Mouse (Mus musculus) T-helper 17 cell (primary cell): ENCODE results near the gene Scgb1a1.

Experiments
- in situ Hi-C, 2 experiments: fragments of 300-600 bp; cut with MboI, MseI; formaldehyde crosslinking; loops; 1 replicate in 1 of 2; 2 replicates in 1 of 2; pipeline ENCODE4 v1.15.1; 2025; ENCODE audit warnings: high pct_unique_total_duplicates in 2 of 2

Gene Scgb1a1

DNA sequence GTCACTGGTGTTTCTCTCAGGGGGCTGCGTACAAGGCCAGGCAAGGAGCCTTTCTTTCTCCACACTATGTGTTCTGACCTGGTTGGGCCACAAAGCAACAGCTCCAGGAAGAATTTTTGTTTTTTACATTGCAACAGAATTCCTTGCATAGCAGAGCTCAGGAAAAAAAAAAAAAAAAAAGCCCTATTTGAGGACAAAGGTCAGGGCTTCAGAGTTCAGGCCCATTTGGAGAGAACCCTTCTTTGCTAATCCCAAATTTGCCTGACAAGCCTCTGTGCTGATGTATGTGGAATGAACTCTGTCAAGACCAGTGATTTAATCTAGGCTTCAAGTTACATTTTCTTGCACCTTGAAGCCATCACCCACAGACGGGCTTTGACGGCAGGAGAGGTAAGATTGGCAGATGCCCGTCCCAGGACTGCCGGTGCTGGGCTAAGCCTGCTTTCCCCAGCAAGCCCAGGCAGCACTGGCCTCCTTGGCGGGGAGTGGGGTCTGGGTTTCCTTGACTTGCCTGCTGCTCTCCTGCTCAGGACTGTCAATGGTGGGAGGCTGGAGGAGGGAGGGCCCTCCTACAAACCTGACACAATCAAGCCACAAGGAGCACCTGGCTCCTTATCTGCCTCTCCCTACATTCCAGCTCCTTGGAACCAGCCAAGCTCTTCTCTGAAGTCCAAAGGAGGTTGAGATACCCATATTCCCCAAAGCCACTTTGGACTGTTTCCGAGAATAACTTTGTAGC lies 40.4 kb downstream of the Scgb1a1 start:
- in situ Hi-C loops = no loop called here

GRCm38 (mm10) chr19:9044291-9044690 lies 43.5 kb downstream of the Scgb1a1 start:
- in situ Hi-C loops = no loop called here

- in situ Hi-C loops = no loop called here
Measured at GRCm38 (mm10) chr19:9043123-9043522, 44.6 kb downstream of the Scgb1a1 start.

DNA sequence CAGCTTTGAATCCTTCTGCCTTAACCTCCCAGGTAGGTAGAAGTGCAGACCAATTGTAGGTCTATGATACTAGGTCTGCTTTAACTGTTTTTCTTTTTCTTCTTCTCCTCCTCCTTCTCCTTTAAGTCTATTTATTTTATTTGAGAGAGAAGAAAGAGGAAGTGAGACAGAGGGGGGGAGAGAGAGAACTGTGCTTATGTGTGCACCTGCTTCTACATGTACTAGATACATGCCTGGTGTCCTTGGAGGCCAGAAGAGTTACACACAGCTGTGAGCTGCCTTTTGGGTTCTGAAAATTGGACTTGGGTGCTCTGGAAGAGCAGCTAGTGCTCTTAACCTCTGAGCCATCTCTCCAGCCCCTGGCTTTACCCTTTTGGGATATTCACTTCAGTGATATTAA lies 46.7 kb downstream of the Scgb1a1 start:
- in situ Hi-C loops = no loop called here

DNA sequence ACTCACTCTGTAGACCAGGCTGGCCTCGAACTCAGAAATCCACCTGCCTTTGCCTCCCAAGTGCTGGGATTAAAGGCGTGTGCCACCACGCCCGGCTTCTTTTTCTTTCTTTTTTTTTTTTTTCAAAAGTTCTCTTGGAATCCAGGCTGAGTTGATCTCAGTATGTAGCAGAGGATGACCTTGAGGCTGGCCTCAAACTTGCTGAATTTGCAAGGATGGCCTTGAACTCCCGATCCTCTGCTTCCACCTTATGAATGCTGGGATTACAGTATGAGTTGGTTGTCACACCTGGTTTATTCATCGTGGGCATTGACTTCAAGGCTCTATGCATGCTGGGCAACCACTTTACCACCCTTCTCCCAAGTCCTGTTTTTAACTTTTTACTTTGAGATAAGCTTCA lies 47.1 kb downstream of the Scgb1a1 start:
- in situ Hi-C loops = no loop called here

GRCm38 (mm10) chr19:9039928-9040327 lies 47.8 kb downstream of the Scgb1a1 start:
- in situ Hi-C loops = no loop called here

DNA sequence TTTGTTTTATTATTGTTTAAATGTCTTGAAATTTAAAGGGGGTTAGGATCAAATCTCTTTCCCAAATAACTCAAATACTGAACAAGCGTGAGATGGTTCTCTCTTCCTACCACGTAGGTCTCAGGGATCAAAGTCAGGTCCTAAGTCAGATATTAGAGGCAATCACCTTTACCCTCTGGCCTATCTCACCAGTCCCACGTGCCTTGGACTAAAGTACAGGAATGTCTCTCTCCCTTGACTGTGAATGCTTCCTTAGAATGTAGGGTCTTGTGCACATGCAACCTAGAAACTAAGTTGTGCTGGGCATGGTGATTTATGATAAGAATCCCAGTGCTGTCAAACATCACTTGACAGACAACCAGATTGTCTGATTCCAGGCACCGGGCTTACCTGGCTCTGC lies 48.5 kb downstream of the Scgb1a1 start:
- in situ Hi-C loops = no loop called here

GRCm38 (mm10) chr19:9038136-9038535 lies 49.6 kb downstream of the Scgb1a1 start:
- in situ Hi-C loops = no loop called here

GRCm38 (mm10) chr19:9035101-9035500 lies 52.7 kb downstream of the Scgb1a1 start:
- in situ Hi-C loops = no loop called here

DNA sequence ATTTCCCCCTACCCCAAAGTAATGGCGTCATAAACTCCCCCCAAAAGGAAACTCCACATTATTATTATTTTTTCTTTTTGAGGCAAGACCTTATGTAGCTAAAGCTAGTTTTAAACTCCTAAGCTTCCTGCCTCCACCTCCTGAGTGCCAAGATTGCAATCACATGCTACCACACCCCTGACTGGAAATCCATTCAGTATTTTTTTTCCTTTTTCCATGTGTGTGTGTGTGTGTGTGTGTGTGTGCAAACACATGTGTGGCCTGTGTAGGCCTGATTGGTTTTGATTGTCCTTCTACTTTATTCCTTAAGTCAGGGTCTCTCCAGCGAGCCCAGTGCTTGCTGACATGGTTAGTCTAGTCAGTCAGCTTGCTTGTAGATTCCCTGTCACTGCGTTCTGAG lies 53.3 kb downstream of the Scgb1a1 start:
- in situ Hi-C loops = no loop called here
